Mouse (Mus musculus): Measurements from ENCODE around the gene Serinc3. TPM values are rescaled to one million over a fixed set of nuclear protein-coding genes. Genes with fewer than 3 reads are reported as not detected.
"Not testable (repeated sequence)": the region's sequence is repeated elsewhere in the genome, so short reads cannot be mapped to it uniquely, and the experiment has no call there.

The Serinc3 gene
- polyA plus RNA-seq, 1 experiment from 2014 or later: 67.7 TPM

DNA sequence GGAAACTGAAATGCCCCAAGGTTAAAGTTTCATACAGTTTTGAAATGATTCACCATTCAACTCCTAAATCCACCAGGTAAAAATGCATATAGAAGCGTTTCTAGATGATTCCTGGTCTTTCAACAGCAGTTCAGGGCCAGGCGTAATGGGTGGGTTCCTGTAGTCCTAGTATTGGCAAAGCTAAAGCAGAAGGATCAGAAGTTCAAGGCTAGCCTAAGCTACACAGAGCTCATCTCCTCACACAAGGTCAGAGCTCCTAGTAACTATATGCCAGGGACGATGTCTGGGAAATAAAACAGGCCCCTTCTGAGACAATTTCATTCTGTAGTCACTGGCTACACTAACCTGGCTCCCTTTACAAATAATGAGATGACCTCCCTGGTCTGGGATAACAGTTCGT, 13.7 kb downstream of the Serinc3 start:
- no peaks in the 10 kb centered on the region for H3K9me3 ChIP-seq (replicated peaks)
- no peaks in the 10 kb centered on the region for H3K4me1 ChIP-seq (replicated peaks)
- no peak overlapping the region for H3K4me3 ChIP-seq
- no peak for ATAC-seq (ENCODE audit: insufficient number of reproducible peaks, low FRiP score)
- H3K9ac ChIP-seq: no peak overlapping the region
- H3K36me3 ChIP-seq: peaks cover 89% of the 10 kb centered on the region
- H3K4me2 ChIP-seq: no peak overlapping the region
- H3K27me3 ChIP-seq (replicated peaks): no peaks in the 10 kb centered on the region
- WGBS: 90% methylated on average over 4 of the region's 4 CpGs
- H3K27ac ChIP-seq (ENCODE audit: poor library complexity, severe bottlenecking): no peak overlapping the region

DNA sequence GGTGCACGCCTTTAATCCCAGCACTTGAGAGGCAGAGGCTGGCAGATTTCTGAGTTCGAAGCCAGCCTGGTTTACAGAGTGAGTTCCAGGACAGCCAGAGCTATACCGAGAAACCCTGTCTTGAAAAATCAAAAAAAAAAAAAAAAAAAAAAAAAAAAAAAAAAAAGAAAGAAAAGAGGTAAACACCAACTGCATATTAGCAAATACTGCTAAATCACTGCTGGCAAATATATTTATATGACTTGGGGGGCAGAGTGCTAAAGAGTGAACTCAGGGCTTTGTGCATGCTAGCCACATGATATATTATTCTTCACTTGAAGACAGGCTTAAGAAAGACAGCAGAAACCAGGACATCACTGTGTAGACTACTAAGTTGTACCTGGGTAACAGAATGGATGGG, 23.5 kb downstream of the Serinc3 start:
- H3K4me1 ChIP-seq (replicated peaks); H3K27ac ChIP-seq (ENCODE audit: poor library complexity, severe bottlenecking); H3K4me3 ChIP-seq; H3K4me2 ChIP-seq; H3K27me3 ChIP-seq (replicated peaks); ATAC-seq (ENCODE audit: insufficient number of reproducible peaks, low FRiP score); H3K9me3 ChIP-seq (replicated peaks); H3K9ac ChIP-seq: not testable (repeated sequence)
- WGBS: 91% methylated on average over 3 of the region's 3 CpGs
- H3K36me3 ChIP-seq: peaks cover 87% of the 10 kb centered on the region

DNA sequence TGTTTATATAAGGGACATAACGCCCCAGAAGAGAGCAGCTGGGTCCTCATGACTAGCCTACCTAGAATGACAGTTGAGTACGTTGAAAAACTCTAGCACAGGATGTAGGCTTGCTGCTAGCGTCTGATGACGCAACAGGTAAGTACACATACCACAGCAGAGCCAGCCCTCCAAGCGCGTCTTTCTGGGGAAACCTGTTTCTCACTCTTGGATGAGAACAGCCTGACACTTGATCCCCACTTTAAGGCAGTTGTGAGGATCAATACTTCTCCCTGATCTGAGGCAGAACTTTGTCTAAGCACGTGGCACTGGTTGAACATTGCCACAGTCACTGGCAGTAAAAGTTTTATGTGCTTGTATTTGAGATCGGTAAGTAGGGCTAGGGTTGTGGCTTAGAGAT, 24.5 kb downstream of the Serinc3 start:
- 87% methylated on average over 8 of the region's 8 CpGs for WGBS
- Histone ChIP-seq H3K9ac (no peak overlapping the region), H3K4me1 (replicated peaks) (peaks cover 5% of the 10 kb centered on the region; the same call in 1 of the 2 replicates), H3K4me3 (no peak overlapping the region), H3K36me3 (peaks cover 87% of the 10 kb centered on the region), H3K27ac (ENCODE audit: poor library complexity, severe bottlenecking) (no peak overlapping the region), H3K9me3 (replicated peaks) (no peaks in the 10 kb centered on the region), H3K4me2 (no peak overlapping the region), H3K27me3 (replicated peaks) (no peaks in the 10 kb centered on the region)
- ATAC-seq (ENCODE audit: insufficient number of reproducible peaks, low FRiP score): no peak

DNA sequence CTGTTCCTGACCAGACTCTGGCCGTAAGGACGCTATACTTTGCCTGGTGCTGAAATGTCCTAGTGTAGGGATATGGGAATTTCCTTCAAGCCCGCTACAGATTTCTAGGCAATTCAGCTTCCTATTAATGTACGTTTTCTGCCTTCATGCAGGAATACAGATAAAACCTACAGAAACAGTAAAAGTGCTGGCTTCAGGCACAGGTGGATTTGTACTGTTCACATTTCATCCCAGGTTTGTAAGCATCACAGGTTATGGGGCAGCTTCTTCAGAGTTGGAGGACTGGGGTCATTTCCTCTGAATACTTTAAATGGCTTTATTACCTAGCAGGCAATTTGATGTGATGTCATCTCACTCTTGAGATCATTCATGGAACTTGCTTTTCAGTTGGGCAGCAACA, 27.1 kb downstream of the Serinc3 start:
- H3K27ac ChIP-seq (ENCODE audit: poor library complexity, severe bottlenecking): no peak overlapping the region
- no peaks in the 10 kb centered on the region for H3K27me3 ChIP-seq (replicated peaks)
- no peaks in the 10 kb centered on the region for H3K4me1 ChIP-seq (replicated peaks)
- H3K9me3 ChIP-seq (replicated peaks): peaks cover 4% of the 10 kb centered on the region; the same call in 1 of the 2 replicates
- no peak for ATAC-seq (ENCODE audit: insufficient number of reproducible peaks, low FRiP score)
- 92% methylated on average over 4 of the region's 4 CpGs for WGBS
- no peak overlapping the region for H3K9ac ChIP-seq
- H3K36me3 ChIP-seq: peaks cover 96% of the 10 kb centered on the region
- no peak overlapping the region for H3K4me2 ChIP-seq
- H3K4me3 ChIP-seq: no peak overlapping the region

DNA sequence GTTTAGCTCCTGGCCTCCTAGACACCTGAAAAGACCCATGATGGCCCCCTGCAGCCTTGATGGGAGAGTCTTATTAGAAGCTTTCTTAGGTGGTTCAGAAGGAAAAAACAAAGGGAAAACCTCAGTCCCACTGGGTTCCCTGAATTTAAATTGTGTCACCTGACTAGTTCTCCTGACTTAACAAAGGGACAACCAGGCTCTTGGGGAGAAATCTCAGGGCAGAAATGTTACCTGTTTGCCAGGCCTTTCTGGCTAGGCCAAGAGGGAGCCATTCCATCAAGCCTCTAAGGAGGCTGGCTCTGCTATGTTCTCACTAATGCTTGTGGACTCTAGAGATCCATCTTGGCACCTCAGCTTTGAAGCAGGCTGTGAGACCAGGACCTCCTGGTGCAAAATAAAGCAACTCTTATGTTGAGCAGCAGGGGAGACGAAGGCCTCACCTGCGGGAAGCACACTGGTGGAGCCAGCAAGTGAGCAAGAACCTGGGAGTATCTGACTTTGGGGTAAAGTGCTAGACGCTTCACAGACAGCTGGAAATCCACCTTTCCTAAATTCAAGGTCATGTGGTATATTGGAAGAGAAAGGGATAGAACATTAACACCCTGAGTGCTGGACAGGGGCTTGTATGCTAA, 27.6 kb downstream of the Serinc3 start:
- H3K4me1 ChIP-seq (replicated peaks): no peaks in the 10 kb centered on the region
- peaks cover 4% of the 10 kb centered on the region; the same call in 1 of the 2 replicates for H3K9me3 ChIP-seq (replicated peaks)
- no peaks in the 10 kb centered on the region for H3K27me3 ChIP-seq (replicated peaks)
- 75% methylated on average over 3 of the region's 3 CpGs for WGBS
- no peak overlapping the region for H3K4me2 ChIP-seq
- H3K9ac ChIP-seq: no peak overlapping the region
- peaks cover 92% of the 10 kb centered on the region for H3K36me3 ChIP-seq
- H3K4me3 ChIP-seq: no peak overlapping the region
- no peak overlapping the region for H3K27ac ChIP-seq (ENCODE audit: poor library complexity, severe bottlenecking)
- ATAC-seq (ENCODE audit: insufficient number of reproducible peaks, low FRiP score): no peak

DNA sequence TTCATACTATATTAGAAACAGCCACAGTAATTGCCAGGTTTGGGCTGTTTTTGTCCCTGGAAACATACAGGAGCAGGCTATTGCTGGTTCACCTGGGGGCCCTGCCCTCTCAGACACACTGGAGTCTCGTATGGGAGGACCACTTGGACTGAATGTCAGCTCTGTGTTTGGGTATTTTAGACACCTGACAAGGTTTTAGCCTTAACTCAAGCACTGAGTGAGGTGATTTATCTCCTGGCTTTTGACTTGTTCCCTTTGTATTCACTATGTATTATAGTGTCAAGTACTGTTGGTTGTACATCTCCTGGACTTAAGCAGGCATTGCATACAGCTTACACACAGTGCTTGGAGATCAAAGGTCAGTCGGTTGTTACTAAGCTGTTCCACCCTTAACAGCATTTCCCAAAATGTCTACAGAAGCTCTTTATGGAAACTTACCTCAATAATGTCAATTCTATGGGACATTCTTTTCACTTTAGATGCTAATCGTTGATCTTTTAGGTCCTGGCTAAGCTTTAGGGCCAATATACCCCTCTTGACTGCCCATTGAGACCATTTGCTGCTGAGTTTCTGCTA, 28.2 kb downstream of the Serinc3 start:
- peaks cover 4% of the 10 kb centered on the region; the same call in 1 of the 2 replicates for H3K9me3 ChIP-seq (replicated peaks)
- H3K9ac ChIP-seq: no peak overlapping the region
- H3K27me3 ChIP-seq (replicated peaks): no peaks in the 10 kb centered on the region
- WGBS: 82% methylated on average over 3 of the region's 3 CpGs
- no peaks in the 10 kb centered on the region for H3K4me1 ChIP-seq (replicated peaks)
- no peak overlapping the region for H3K4me2 ChIP-seq
- no peak overlapping the region for H3K27ac ChIP-seq (ENCODE audit: poor library complexity, severe bottlenecking)
- no peak overlapping the region for H3K4me3 ChIP-seq
- ATAC-seq (ENCODE audit: insufficient number of reproducible peaks, low FRiP score): no peak
- H3K36me3 ChIP-seq: peaks cover 92% of the 10 kb centered on the region

DNA sequence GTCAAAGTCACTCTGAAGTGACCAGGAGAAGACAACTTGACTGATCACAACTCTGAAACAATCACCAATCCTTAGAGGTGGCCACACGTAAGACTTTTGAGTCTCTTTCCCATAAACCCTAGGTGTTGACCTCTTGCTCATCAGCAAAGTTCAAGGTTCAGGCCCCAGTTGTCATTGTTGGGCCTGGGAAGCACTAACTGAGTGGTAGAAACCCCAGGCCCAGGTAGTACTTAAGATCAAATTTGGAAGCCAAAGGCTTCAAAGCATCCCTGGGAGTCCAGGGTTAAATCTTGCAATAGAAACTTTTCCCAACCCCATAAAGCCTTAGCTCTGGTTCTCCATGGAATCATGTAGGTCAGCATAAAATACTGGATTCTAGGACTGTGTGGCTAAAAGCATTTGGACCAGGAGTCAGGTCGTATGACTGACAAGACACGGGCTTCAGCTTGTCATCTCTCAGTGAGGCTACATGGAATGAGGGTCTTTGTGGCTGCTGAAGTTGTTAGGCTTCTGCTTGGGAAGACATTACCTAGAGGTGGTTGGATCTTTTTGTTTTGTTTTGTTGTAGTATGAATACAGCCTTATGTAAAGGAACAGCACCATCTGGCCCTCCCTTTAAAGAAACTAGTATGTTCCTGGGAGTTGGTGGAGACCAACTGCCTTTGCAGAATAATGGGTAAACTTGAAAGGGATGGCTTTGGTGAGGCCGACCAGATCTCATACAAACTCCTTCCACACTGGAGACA, 28.9 kb downstream of the Serinc3 start:
- H3K27ac ChIP-seq (ENCODE audit: poor library complexity, severe bottlenecking): no peak overlapping the region
- H3K27me3 ChIP-seq (replicated peaks): no peaks in the 10 kb centered on the region
- H3K4me2 ChIP-seq: no peak overlapping the region
- H3K4me3 ChIP-seq: no peak overlapping the region
- no peaks in the 10 kb centered on the region for H3K4me1 ChIP-seq (replicated peaks)
- peaks cover 94% of the 10 kb centered on the region for H3K36me3 ChIP-seq
- peaks cover 4% of the 10 kb centered on the region; the same call in 1 of the 2 replicates for H3K9me3 ChIP-seq (replicated peaks)
- 87% methylated on average over 4 of the region's 4 CpGs for WGBS
- no peak overlapping the region for H3K9ac ChIP-seq
- no peak for ATAC-seq (ENCODE audit: insufficient number of reproducible peaks, low FRiP score)

DNA sequence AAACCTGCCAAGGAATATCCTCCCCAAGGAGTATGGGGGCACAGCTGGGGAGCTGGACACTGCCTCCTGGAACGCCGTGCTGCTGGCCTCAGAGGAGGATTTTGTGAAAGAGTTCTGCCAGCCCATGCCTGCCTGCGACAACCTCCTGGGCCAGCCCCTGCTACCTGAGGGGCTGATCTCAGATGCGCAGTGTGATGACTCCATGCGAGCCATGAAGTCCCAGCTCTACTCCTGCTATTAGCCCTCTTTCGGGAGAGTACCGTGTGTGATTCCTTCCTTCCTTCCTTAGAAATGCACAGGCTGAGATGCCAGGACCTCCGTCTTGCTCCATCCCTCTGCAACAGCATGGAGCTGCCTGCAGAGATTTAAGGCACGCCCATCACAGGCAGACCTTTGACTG, 29.5 kb downstream of the Serinc3 start:
- Histone ChIP-seq H3K4me2 (no peak overlapping the region), H3K9me3 (replicated peaks) (peaks cover 4% of the 10 kb centered on the region; the same call in 1 of the 2 replicates), H3K27me3 (replicated peaks) (no peaks in the 10 kb centered on the region), H3K9ac (no peak overlapping the region), H3K36me3 (peaks cover 95% of the 10 kb centered on the region), H3K4me1 (replicated peaks) (no peaks in the 10 kb centered on the region), H3K4me3 (no peak overlapping the region), H3K27ac (ENCODE audit: poor library complexity, severe bottlenecking) (no peak overlapping the region)
- WGBS: 89% methylated on average over 9 of the region's 9 CpGs
- ATAC-seq (ENCODE audit: insufficient number of reproducible peaks, low FRiP score): no peak

DNA sequence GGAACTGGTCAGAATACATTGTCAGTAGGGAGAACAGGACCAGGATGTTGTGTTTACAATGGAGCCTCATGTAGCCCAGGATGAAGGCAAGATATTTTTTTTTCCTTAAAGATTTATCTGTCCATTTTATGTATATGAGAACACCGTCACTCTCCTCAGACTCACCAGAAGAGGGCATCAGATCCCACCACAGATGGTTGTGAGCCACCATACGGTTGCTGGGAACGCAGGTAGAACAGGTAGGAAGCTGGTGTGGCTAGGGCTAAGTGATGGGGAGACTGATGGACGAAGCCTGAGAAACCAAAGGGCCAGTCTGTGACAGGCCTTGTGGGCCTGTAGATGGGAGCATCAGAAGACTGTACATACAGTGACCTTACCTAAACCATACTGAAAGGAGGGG, 30.9 kb downstream of the Serinc3 start:
- peaks cover 87% of the 10 kb centered on the region for H3K36me3 ChIP-seq
- no peaks in the 10 kb centered on the region for H3K4me1 ChIP-seq (replicated peaks)
- 93% methylated on average over 4 of the region's 4 CpGs for WGBS

DNA sequence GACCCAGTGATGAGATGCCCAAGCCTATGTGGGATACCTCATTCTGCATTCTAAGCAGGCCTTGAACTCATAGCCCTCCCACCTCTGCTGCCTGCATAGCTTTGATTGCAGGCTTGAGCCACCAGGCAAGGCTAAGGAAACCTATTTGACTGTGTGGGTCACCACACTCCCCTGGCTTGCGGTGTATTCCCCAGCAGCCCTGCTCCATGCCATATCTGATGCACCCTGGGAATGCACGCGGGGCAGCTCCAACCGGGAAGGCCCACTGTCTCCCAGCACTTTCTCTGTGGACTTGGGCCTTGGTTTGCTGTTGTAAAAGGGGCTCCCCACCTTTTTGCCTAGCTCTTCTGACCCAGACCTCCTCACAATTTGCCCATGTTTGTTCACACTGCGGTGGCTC, 31.7 kb downstream of the Serinc3 start:
- Histone ChIP-seq H3K9ac (no peak overlapping the region), H3K4me3 (no peak overlapping the region), H3K4me1 (replicated peaks) (peaks cover under 1% of the 10 kb centered on the region), H3K27me3 (replicated peaks) (no peaks in the 10 kb centered on the region), H3K9me3 (replicated peaks) (peaks cover 4% of the 10 kb centered on the region; the same call in 1 of the 2 replicates), H3K27ac (ENCODE audit: poor library complexity, severe bottlenecking) (no peak overlapping the region), H3K36me3 (peaks cover 81% of the 10 kb centered on the region), H3K4me2 (no peak overlapping the region)
- no peak for ATAC-seq (ENCODE audit: insufficient number of reproducible peaks, low FRiP score)
- WGBS: 96% methylated on average over 5 of the region's 5 CpGs

More for the DNA sequence above, 30.9 kb downstream of the Serinc3 start:
- H3K4me3 ChIP-seq: no peak overlapping the region
- no peak for ATAC-seq (ENCODE audit: insufficient number of reproducible peaks, low FRiP score)
- H3K27me3 ChIP-seq (replicated peaks): no peaks in the 10 kb centered on the region
- no peak overlapping the region for H3K9ac ChIP-seq
- H3K9me3 ChIP-seq (replicated peaks): peaks cover 4% of the 10 kb centered on the region; the same call in 1 of the 2 replicates
- no peak overlapping the region for H3K4me2 ChIP-seq
- H3K27ac ChIP-seq (ENCODE audit: poor library complexity, severe bottlenecking): no peak overlapping the region

DNA sequence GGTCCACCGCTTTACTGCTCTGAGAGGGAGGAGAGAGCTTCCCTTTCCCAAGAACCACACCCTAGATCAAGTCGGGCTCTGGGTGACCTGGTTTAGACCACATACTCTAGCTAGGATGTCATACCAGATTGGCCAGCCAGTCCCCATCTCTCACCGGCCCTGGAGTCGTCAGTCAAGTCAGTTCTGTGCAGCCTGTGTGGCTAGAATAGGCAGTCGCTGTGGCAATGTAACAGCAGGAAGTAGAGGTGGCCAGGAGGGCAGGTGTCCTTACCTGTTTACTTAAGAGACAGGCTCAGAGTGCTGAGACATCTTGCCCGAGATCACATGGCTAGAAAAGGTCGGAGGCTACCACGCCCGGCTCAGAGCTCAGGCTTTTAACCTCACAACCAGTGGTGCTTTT, 33.8 kb downstream of the Serinc3 start:
- no peak for ATAC-seq (ENCODE audit: insufficient number of reproducible peaks, low FRiP score)
- peaks cover 12% of the 10 kb centered on the region for H3K4me1 ChIP-seq (replicated peaks)
- H3K27ac ChIP-seq (ENCODE audit: poor library complexity, severe bottlenecking): no peak overlapping the region
- no peak overlapping the region for H3K4me2 ChIP-seq
- 79% methylated on average over 9 of the region's 9 CpGs for WGBS
- no peak overlapping the region for H3K9ac ChIP-seq
- H3K27me3 ChIP-seq (replicated peaks): no peaks in the 10 kb centered on the region
- no peak overlapping the region for H3K4me3 ChIP-seq
- peaks cover 4% of the 10 kb centered on the region; the same call in 1 of the 2 replicates for H3K9me3 ChIP-seq (replicated peaks)
- peaks cover 73% of the 10 kb centered on the region for H3K36me3 ChIP-seq

All from heart, embryonic 12.5 days (tissue).